Comparison of ENCODE assay signal across 19 mouse cellular contexts in the genomic region with DNA sequence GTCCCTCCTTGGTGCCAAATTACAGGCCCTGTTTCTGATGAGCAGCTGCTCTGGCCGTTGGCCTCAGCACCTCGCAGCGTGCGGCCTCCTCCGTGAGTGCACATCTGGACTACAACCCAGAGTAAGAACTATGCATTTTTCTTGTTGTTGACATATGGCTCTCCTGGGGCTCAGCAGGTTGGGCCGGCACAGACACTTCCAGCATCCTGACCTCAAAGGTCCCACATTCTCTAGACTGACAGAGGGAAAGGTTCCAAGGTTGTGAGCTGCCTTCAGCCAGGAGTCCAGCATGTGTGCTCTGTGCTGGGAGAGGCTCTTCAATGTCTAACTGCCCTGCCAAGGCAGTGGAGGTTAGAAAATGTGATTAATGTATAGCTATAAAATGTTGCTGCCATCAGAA. TPM values are rescaled to one million over a fixed set of nuclear protein-coding genes. Genes with fewer than 3 reads are reported as not detected.
DNase-seq lines count a peak whose midpoint lies in the region; ATAC-seq and TF ChIP-seq lines count a peak whose summit lies in the region.
"Had no signal": no experiment of that assay in that cellular context is flagged by ENCODE, and none has a peak within 500 bp of the region (broad histone marks: within the 10 kb centered on the region; RNA-seq: fewer than 3 reads in every experiment).

No protein-coding gene starts in this region.

- no peak for DNase-seq in kidney, postnatal 14 days
- peak; percentile 61 for DNase-seq in NIH3T3 (ENCODE audit: low read depth)
- DNase-seq in embryo, embryonic 9.5 days (ENCODE audit: extremely low spot score), result peak; percentile 15
- no peak for DNase-seq in limb, embryonic 14.5 days (ENCODE audit: low spot score)
- no peak for DNase-seq in spleen, postnatal 36 days (ENCODE audit: low spot score in 2 of 2)
- no peak for DNase-seq in adrenal gland, postnatal 4 days (ENCODE audit: low spot score in 2 of 2)
- DNase-seq: adrenal gland, postnatal 25 days; cerebellum, adult 8-10 months; heart, adult 18-20 months; liver, postnatal 0 days; lung, postnatal 14 days; thymus, postnatal 25 days had no signal

- H3K27me3 ChIP-seq in kidney, embryonic 15.5 days, result no peaks in the 10 kb centered on the region
- H3K27me3 ChIP-seq in limb, embryonic 14.5 days (ENCODE audit: control insufficient read depth, insufficient read depth, low read length), result no peaks in the 10 kb centered on the region
- H3K27me3 ChIP-seq in intestine, postnatal 0 days (replicated peaks; ENCODE audit: control insufficient read depth, insufficient read depth, low read length), result no peaks in the 10 kb centered on the region
- H3K27me3 ChIP-seq: forebrain, embryonic 15.5 days had no signal

- no peak for TF ChIP-seq CTCF in intestine, postnatal 0 days (IDR thresholded peaks at IDR 0.05; ENCODE audit: low read depth)

- no peak for TF ChIP-seq POLR2A in limb, embryonic 14.5 days (IDR thresholded peaks at IDR 0.05; ENCODE audit: borderline replicate concordance, extremely low read depth, insufficient read depth, insufficient read length)

- H3K4me3 ChIP-seq in kidney, embryonic 15.5 days (replicated peaks), result no peak overlapping the region
- H3K4me3 ChIP-seq in limb, embryonic 14.5 days (replicated peaks; ENCODE audit: low read length), result no peak overlapping the region
- no peak overlapping the region for H3K4me3 ChIP-seq in intestine, postnatal 0 days (ENCODE audit: low read depth, low read length)
- H3K4me3 ChIP-seq: erythroblast, embryonic 14.5 days; forebrain, embryonic 15.5 days; limb, embryonic 15.5 days had no signal

- WGBS in kidney, embryonic 15.5 days, result 29% methylated on average over 6 of the region's 6 CpGs
- 15% methylated on average over 6 of the region's 6 CpGs for WGBS in limb, embryonic 14.5 days
- 56% methylated on average over 6 of the region's 6 CpGs for WGBS in intestine, postnatal 0 days

- H3K4me2 ChIP-seq in kidney, embryonic 15.5 days, result no peak overlapping the region
- no peak overlapping the region for H3K4me2 ChIP-seq in limb, embryonic 14.5 days (replicated peaks; ENCODE audit: low read depth, low read length, severe bottlenecking)
- no peak overlapping the region for H3K4me2 ChIP-seq in intestine, postnatal 0 days (replicated peaks; ENCODE audit: low read depth)
- H3K4me2 ChIP-seq: forebrain, embryonic 15.5 days; limb, embryonic 15.5 days; midbrain, embryonic 11.5 days had no signal

- no peaks in the 10 kb centered on the region for H3K9me3 ChIP-seq in kidney, embryonic 15.5 days (replicated peaks)
- no peaks in the 10 kb centered on the region for H3K9me3 ChIP-seq in limb, embryonic 14.5 days (ENCODE audit: control insufficient read depth, low read length)
- no peaks in the 10 kb centered on the region for H3K9me3 ChIP-seq in intestine, postnatal 0 days (ENCODE audit: control insufficient read depth)
- H3K9me3 ChIP-seq: forebrain, embryonic 15.5 days; limb, embryonic 15.5 days had no signal

- H3K4me1 ChIP-seq in kidney, embryonic 15.5 days, result peaks cover 15% of the 10 kb centered on the region
- no peaks in the 10 kb centered on the region; the same call in 1 of the 2 replicates for H3K4me1 ChIP-seq in limb, embryonic 14.5 days (ENCODE audit: control insufficient read depth, insufficient read depth, low read length)
- no peaks in the 10 kb centered on the region for H3K4me1 ChIP-seq in intestine, postnatal 0 days (replicated peaks; ENCODE audit: control insufficient read depth, insufficient read depth, low read length)
- H3K4me1 ChIP-seq: forebrain, embryonic 15.5 days had no signal

- H3K27ac ChIP-seq in kidney, embryonic 15.5 days, result no peak overlapping the region; the same call in 1 of the 2 replicates
- H3K27ac ChIP-seq in limb, embryonic 14.5 days (replicated peaks; ENCODE audit: low read depth, low read length), result no peak overlapping the region
- no peak overlapping the region for H3K27ac ChIP-seq in intestine, postnatal 0 days (ENCODE audit: low read depth, low read length)
- H3K27ac ChIP-seq: forebrain, embryonic 15.5 days; limb, embryonic 15.5 days had no signal

- peak; percentile 79 for ATAC-seq in kidney, embryonic 15.5 days (replicated peaks; ENCODE audit: low FRiP score)
- ATAC-seq in limb, embryonic 14.5 days (ENCODE audit: low FRiP score, low read depth), result 0 out of 2 replicates have a peak, but pooled peaks have one; percentile 53
- no peak for ATAC-seq in intestine, postnatal 0 days
- ATAC-seq: forebrain, embryonic 15.5 days; intestine, embryonic 16.5 days; liver, postnatal 0 days had no signal

- H3K9ac ChIP-seq in kidney, embryonic 15.5 days, result no peak overlapping the region
- no peak overlapping the region for H3K9ac ChIP-seq in limb, embryonic 14.5 days (ENCODE audit: low read depth, low read length, severe bottlenecking)
- H3K9ac ChIP-seq in intestine, postnatal 0 days (ENCODE audit: low read depth, low read length), result no peak overlapping the region
- H3K9ac ChIP-seq: forebrain, embryonic 15.5 days; limb, embryonic 15.5 days; liver, postnatal 0 days had no signal

- no peaks in the 10 kb centered on the region for H3K36me3 ChIP-seq in kidney, embryonic 15.5 days
- no peaks in the 10 kb centered on the region for H3K36me3 ChIP-seq in limb, embryonic 14.5 days (ENCODE audit: control insufficient read depth, insufficient read depth, low read length)
- H3K36me3 ChIP-seq in intestine, postnatal 0 days (ENCODE audit: control insufficient read depth, insufficient read depth), result no peaks in the 10 kb centered on the region
- H3K36me3 ChIP-seq: forebrain, embryonic 15.5 days; limb, embryonic 15.5 days had no signal

RNA-seq across cellular contexts. Expression of a gene that starts 55.2 kb away (rescaled TPM):
- polyA plus RNA-seq in kidney, embryonic 15.5 days (2015; fragmentation: Nextera tagmentation; extraction: Ambion mirVana), result 5.5 and 6.4 TPM in 2 replicates
- 6.5 and 7.7 TPM in 2 replicates for polyA plus RNA-seq in limb, embryonic 14.5 days (2012; rRNA removed)
- 2.4 and 2.9 TPM in 2 replicates for polyA plus RNA-seq in limb, embryonic 14.5 days (2014; fragmentation: Nextera tagmentation; extraction: Ambion mirVana)
- 10 to 100 TPM; 54.2 to 55.8 TPM for total RNA-seq in adrenal gland, postnatal 4 days (2021)
- polyA plus RNA-seq in intestine, postnatal 0 days (2015; fragmentation: Nextera tagmentation; extraction: Ambion mirVana), result 13.8 and 16.1 TPM in 2 replicates

Comparison
In these comparisons a context has a peak if more than half of its experiments do, and no peak if none do; other contexts are left out.
1. DNase-seq: peak in NIH3T3 (single experiment) and embryo, embryonic 9.5 days (single experiment); none in kidney, postnatal 14 days (single experiment), limb, embryonic 14.5 days (single experiment), spleen, postnatal 36 days (0 of 2) and adrenal gland, postnatal 4 days (0 of 2).